Mouse (Mus musculus): Measurements from ENCODE around the gene Scrn1. TPM values are rescaled to one million over a fixed set of nuclear protein-coding genes. Genes with fewer than 3 reads are reported as not detected.

The Scrn1 gene
- total RNA-seq, 2 experiments from 2014 or later = 5.8 to 9.7 TPM

DNA sequence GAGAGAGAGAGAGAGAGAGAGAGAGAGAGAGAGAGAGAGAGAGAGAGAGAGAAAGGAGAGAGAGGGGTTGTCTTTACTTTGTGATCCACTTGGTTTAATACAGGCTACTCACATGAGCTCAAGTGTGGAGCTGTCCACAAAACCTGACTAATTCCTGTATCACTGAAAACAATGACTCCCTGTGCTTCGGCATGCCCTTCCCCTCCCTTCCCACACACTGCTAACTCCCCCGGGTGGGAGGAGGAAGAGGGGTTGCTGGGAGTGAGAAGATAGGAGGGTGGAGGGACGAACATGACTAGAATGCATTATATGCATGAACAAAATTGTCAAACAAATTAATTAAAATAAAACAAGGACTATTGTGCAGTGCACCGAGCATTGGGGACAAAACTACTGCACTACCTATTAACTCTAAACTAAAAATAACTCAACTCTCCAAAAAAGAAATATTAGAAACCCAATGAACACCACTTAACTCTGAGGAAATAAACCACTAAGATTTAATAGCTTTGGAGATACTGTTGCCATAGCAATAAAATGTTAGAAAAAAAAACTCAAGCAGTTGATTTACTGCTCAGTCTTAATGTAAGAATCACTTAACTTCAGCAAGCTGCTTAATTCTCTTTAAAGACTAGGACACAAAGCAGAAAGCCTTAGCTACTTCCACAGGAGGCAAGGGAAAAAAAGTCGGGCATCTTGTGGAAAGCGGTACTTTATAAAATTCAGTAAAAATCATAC is 7.1 kb upstream of the Scrn1 start:
- no peak for DNase-seq

DNA sequence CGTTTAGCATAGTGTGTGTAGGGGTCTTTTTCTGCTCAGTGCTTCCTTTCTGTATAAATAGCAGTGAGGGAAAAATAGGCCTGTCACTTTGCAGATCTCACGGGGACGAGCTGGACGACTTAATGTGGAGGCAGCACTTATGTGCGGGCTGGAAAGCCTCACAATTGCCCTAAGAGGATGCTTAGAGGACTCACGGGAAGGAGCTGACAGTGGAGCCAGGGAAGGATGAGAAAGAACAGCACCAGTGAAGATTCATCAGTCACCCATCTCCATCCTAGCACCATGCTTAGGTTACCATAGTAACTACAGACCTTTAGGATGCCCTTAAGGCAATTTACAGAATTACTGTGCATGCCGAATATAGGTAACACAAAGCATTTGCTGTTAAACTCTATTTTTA is 3.5 kb upstream of the Scrn1 start:
- intact Hi-C loops (cut with DNase I; ENCODE audit: low total_unique reads) = no loop called here
- no peak for DNase-seq

More for the DNA sequence above, 7.1 kb upstream of the Scrn1 start:
- intact Hi-C loops (cut with DNase I; ENCODE audit: low total_unique reads) = no loop called here

DNA sequence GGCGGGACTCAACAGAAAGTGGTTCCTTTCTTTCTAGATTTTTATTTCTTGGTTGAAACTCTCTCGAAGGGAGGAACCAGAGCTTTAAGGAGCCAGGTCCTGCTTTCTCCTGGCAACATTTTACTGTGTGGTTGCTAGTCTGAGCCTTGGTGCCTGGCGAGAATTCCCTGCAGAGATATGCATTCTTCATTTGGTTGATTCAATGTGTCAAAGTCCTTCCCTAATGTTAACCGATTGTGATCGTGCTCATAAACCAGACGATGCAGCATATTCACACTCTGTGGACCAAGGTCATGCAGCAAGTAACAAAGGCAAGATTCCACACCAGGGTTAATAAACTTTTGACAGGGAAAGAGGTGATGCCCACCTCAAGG is 244 bp upstream of the Scrn1 start:
- no peak for DNase-seq
- intact Hi-C loops (cut with DNase I; ENCODE audit: low total_unique reads) = no loop called here

DNA sequence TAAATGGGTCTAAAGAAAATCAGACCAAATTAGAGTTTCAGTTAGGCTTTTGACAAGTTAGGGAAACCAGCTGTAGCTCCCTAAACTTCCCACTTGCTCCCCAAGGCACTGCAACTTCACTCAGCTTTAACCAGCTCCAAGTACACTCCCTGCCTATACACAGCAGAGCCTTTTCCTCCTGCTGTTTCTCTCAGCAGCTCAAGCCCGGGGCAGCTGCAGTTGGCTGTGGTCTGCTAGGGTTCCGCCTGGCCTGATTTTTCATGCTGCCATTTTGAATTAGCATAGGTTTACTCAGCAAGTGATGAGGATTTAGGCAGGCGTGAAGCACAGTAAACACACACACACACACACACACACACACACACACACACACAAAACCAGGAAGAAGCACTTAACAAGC is 1.3 kb downstream of the Scrn1 start:
- no peak for DNase-seq
- intact Hi-C loops (cut with DNase I; ENCODE audit: low total_unique reads) = no loop called here

DNA sequence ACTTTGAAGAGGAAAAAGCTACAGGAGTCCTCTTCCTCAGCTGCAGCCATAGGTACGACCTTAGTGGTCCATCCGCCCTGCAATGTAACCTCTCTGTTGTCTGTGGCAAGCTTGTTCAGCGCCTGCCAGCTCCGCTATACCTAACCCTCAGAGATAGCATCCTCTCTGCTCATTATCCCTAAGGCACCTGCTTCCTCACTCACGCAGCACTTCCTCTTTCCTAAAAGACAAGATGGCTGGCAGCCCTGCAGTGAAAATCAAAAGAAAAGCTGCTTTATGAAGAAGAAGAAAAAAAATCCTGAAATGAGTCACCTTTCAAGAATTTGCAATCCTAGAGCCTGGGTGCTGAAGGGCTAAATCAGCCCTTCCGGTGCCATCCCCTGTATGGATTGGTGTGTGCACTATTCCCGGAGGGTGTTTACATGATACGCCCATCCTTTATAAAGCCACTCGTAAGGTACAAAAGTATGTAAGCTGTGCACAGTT is 1.7 kb downstream of the Scrn1 start:
- intact Hi-C loops (cut with DNase I; ENCODE audit: low total_unique reads) = no loop called here
- DNase-seq = no peak

DNA sequence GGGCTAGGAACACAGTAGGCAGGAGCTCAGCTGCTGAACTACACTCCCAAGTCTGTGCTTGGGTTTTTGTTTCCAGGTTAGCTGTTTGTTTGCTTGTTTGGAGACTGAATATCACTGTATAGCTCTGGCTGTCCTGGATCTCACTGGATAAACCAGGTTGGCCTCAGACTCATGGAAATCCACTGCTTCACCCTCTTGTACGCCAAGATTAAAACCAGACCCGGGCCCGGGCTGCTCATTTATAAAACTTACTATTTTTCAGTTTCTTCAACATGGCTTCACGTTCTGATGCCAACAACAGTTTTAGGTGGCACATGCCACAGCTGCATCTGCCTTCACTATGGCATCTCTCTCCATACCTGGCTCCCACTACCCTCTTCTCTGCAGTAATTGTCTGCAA is 2.7 kb downstream of the Scrn1 start:
- no peak for DNase-seq
- intact Hi-C loops (cut with DNase I; ENCODE audit: low total_unique reads) = no loop called here

DNA sequence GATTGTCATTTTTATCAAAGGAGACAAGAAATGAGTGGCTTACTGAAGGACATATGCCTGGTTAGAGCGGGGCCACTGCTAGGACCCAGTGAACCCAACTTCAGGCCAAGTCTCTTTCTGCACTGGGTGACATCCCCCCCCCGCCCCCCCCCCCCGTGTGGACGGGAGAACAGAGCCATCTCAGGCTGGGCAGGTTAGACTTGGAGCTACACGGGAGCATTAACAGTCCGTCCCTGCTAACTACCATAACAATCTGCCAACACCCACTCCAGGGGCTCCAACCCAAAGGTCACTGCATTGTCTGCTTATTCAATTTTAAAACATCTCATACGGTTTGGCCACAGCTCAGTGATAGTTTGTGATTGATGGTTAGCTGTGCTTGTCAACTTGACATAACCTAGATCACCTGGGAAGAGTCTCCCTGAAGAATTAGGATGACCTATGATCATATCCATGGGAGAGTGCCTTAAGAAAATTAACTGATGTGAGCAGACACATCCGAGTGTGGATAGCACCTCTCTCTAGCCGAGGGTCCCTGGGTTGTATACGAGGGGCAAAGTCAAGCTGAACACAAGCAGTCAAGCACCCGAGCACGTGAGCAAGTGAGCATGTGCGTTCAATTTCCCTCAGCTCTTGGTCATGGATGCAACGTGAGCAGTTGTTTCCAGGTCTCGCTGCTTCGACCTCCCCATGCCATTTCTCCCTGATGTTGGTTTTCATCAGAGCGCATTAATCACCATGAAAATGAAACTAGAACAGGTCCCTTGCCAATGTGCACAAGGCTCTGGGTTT is 4.1 kb downstream of the Scrn1 start:
- intact Hi-C loops (cut with DNase I; ENCODE audit: low total_unique reads) = no loop called here
- DNase-seq = no peak

DNA sequence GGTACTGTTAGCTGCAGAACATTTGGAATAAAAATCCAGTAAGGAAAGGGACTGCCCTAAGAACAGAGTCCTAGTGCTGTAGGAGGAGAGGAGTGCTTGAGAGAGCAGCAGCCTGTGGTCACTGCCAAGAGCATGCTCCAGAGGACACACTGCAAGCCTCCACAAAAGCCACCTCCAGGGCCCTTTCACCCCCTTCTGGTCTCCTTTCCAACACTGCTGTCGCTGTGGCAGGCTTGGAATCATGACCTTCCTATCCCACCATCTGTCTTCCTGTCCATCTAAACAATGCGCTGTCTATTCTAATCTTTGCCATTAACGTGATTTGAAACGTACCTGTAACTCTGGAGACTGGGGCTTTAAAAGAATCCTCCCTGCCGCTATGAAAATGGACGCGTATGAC is 7.8 kb downstream of the Scrn1 start:
- no peak for DNase-seq

DNA sequence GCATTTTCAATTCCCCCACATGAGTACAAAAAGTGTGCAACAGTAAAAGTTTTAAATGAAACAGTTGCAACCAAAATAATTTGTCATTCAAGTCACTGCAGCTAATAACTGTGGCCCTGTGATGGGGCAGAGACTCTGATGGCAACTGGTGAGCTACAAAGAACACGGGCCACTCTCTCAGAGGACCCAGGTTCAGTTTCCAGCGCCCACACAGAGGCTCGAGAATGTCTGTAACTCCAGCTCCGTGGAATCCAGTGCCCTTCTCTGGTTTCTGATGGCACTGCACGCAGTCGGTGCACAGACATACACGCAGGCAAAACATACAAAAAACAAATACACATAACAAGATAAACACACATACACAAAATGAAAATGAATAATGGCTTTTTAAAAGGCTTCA is 8.6 kb downstream of the Scrn1 start:
- intact Hi-C loops (cut with DNase I; ENCODE audit: low total_unique reads) = no loop called here
- DNase-seq = no peak

More for the DNA sequence above, 7.8 kb downstream of the Scrn1 start:
- intact Hi-C loops (cut with DNase I; ENCODE audit: low total_unique reads) = no loop called here

DNA sequence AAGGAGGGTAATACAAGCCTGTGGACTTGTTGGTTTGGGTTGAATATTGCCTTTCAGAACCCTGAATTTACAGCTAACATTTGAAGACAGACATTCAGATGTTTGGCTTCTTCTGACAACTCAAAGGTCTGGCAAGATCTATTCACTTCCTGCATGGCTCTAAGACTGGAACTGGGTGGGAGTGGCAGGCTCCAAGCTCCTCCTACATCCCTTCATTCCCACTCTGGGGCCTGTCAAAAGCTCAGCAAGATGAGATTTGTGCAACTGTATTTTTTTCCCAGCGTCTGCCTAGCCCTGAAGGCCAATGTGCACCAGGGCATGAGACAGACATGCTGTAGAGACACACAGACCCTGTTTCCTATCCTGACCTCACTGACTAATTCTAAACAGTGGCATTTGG is 10.5 kb downstream of the Scrn1 start:
- intact Hi-C loops (cut with DNase I; ENCODE audit: low total_unique reads) = no loop called here
- no peak for DNase-seq

DNA sequence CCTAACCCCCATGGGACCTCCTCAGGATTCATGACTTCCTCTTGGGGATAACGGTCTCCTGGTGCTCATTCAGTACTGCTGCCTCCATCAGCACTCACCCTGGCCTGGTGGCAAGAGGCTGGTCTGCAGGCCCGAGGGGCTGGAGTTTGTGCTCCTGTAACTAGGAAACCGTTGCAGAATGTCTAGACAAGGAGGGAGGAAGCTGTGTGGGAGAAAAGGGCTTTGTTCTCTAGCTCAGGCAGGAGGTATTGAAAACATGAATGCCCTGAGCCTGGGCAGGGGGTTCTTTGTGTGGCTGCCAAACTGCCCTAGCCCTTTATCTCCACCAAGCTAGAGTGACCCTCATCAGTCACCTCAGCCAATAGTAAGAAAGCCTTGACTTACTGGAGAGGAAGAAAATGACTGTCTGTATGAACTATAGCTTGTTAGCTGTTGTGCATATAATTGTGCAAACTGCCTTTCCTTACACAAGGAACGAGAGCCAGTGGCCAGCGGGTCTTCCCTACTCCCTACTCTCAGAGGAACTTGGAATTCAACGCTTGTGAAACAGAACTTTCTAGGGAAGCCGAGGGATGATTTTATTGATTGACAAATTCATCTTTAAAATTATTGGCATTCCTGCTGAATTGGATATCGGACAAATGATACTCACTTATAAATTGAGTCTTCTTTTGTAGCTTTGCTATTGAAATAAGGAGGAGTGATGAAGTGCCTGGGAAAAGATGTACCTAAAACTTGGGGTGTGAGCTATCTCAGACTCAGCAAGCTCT is 11.8 kb downstream of the Scrn1 start:
- intact Hi-C loops (cut with DNase I; ENCODE audit: low total_unique reads) = no loop called here
- no peak for DNase-seq

DNA sequence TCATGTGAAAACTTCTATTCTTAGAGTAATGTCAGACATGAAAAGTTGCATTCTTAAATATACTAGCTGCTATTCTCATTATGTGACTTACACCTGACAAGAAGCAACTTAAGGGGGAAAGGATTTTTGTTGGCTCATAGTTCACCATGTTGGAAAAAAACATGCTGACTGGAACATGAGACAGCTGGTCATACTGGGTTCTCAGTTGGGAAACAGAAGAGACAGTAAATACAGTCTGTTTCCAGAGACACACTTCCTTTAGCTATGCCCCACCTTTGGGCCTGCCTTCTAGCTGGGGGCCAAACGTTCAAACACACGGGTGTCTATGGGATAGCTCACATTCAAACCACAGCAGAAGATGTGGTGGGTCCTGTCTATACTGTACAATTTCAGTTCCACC is 12.7 kb downstream of the Scrn1 start:
- intact Hi-C loops (cut with DNase I; ENCODE audit: low total_unique reads) = no loop called here
- no peak for DNase-seq

DNA sequence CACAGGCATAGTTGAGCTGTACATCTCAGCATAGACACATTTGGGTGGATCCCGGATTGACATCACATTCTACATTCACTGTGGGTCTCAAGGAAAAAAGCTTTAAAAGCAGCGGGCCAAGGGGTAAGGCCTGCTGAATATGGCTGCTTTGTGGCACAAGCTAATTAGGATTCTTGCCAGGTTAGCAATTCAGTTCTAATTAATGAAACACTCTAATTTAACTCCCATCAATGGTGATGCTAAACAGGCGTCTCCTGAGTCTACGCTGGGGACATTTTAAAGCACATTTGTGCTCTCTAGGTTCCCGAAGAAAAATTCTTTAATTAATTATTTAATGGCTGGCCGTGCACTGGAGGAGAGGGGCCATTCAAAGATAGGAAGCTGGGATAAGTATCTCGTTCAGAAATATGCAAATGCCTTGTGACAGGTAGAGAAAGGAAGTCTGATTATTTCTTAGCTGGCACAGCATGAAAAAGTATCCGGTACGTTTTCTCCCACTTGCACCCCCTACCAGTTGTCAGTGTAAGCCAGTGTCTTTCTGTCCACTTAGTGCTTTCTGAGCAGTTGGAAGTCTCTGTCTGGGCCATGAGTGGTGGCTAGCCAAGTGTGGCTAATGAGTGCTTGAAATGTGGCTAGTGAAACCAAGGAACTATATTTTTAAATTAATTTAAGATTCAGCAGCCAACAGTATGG is 13.4 kb downstream of the Scrn1 start:
- intact Hi-C loops (cut with DNase I; ENCODE audit: low total_unique reads) = no loop called here
- DNase-seq = no peak

DNA sequence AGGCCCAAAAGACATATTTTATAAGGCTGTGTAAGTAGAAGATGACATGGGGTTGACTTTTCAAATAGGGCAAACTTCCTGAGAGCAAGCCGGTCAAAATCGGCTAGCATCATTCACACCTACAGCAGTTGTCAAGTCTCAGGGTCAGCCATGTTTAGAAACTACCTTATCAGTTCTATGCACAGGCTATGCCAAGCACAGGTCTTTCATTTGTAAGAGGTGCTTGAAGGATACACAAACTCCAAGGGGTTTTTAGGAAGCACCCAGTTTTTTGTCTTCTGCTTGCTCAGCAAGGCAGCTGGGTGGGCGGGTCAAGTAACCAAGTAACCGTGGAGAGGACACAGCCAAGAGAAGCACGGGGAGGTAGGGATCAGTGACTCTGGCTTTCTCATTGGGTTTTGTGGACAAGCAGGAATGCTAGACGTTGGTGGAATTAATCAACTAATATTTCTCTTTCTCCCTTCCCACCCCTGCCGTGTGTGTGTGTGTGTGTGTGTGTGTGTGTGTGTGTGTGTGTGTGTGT is 15.4 kb downstream of the Scrn1 start:
- intact Hi-C loops (cut with DNase I; ENCODE audit: low total_unique reads) = no loop called here

DNA sequence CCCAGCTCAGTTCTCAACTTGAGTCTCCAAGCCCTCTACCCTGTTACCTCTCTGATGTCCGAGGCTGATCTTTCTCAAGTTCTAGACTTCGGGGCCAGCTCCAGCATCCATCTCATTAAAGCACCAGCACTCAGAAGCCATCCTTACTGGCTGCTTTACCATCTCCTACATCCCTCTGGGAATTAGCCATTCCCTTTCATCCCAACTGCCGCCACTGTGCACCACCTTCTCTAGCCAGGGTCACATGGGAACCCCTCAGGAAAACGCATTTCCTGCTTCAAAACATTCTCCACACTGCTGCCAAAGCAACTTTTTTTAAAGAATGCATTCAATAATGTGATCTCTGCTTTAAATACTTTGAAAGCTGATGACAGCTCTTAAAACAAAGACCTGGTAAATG is 17.0 kb downstream of the Scrn1 start:
- DNase-seq = no peak
- intact Hi-C loops (cut with DNase I; ENCODE audit: low total_unique reads) = no loop called here

More for the DNA sequence above, 15.4 kb downstream of the Scrn1 start:
- no peak for DNase-seq

DNA sequence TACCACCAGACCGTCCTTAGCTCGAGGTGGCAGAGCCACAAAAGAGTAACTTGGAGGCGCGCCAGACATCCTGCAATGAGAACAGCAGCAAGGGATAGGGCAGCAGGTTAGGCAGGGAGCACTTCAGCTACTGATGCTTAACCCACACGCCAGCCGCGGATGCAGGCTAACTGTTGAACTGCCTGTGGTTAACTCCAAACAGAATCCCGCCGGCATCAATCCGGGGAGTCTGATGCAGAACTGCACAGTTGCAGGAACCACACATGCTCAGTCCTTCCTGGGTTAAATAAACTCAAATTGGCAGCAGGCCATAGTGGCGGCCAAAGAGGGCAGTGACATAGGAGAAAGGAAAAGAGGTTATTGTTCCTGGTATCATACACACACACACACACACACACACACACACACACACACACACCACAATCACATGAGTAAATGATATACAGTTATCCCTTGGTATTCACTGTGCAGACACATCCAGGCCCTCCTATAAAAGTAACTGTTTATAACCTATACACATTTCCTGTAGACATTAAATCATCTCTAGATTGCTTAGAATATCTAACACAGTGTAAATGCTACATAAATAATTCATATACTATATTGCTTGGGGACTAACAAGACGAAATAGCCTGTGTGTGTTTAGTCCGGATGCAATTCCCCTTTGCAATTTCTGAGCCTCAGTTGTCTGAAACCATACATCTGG is 17.8 kb downstream of the Scrn1 start:
- intact Hi-C loops (cut with DNase I; ENCODE audit: low total_unique reads) = no loop called here
- DNase-seq = no peak

DNA sequence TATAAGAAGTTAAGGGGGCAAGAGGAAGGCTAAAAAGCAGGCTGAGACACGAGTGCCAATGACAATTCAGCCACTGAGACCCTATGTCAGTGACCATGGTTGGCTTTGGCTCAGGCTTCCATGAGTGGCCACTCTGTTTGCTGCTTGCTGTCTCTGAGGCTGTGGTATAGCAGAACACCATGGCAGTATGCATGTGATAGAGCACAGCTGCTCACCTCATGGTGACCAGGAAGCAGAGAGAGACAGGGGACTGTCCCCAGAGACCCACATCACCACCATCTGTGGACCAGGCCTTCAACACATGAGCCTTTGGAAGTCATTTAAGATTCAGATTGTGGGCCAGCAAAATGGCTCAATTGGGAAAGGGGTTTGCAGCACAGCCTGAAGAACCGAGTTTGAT is 22.6 kb downstream of the Scrn1 start:
- DNase-seq = no peak
- intact Hi-C loops (cut with DNase I; ENCODE audit: low total_unique reads) = no loop called here

DNA sequence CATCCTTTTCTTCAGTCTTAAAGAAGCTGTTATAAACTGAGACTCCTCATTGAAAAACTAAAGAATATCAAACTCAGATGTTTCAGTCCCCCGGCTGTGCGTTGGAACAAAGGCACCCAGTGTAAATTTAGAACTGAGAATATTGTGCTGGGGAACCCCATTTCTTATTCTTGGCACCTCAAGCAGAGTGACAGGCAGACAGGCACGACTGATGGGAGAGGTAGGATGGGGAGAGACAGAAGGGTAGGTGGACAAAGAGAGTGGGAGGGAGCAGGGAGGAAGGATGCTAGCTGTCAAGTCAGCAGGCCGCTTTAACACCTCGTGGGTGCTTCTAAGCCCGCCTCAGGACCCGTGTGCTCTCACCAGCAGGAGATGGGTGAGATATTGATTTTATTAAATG is 23.5 kb downstream of the Scrn1 start:
- DNase-seq = no peak
- intact Hi-C loops (cut with DNase I; ENCODE audit: low total_unique reads) = no loop called here

Measured in gastrocnemius, postnatal 14 days (tissue).